In genomic region chr16:24281561-24281960, GRCm38 (mm10) we compare ENCODE assay signal across 9 mouse cellular contexts.
DNase-seq lines count a peak whose midpoint lies in the region; ATAC-seq and TF ChIP-seq lines count a peak whose summit lies in the region.
"Had no signal": no experiment of that assay in that cellular context is flagged by ENCODE, and none has a peak within 500 bp of the region (broad histone marks: within the 10 kb centered on the region; RNA-seq: fewer than 3 reads in every experiment).

No protein-coding gene starts in this region.

- no peak for DNase-seq in forebrain, embryonic 11.5 days (ENCODE audit: low spot score)
- peak; percentile 26 for DNase-seq in kidney, postnatal 0 days (ENCODE audit: low spot score)
- DNase-seq in kidney, postnatal 36 days: no peak
- no peak for DNase-seq in liver, postnatal 0 days
- no peak for DNase-seq in cerebellum, adult 8-10 months
- DNase-seq: liver had no signal

- H3K4me3 ChIP-seq in forebrain, embryonic 15.5 days: no peak overlapping the region
- H3K4me3 ChIP-seq in forebrain, embryonic 11.5 days (ENCODE audit: low read depth, low read length): no peak overlapping the region
- H3K4me3 ChIP-seq in kidney, postnatal 0 days (replicated peaks; ENCODE audit: low read depth, low read length): no peak overlapping the region
- no peak overlapping the region for H3K4me3 ChIP-seq in brown adipose tissue, adult 24 weeks (ENCODE audit: insufficient read depth, low read depth, low read length)
- no peak overlapping the region for H3K4me3 ChIP-seq in limb, embryonic 12.5 days (replicated peaks)
- H3K4me3 ChIP-seq in liver, postnatal 0 days (ENCODE audit: low read depth, low read length): no peak overlapping the region

- H3K4me2 ChIP-seq in forebrain, embryonic 15.5 days (replicated peaks): no peak overlapping the region
- H3K4me2 ChIP-seq in forebrain, embryonic 11.5 days (ENCODE audit: low read depth, low read length, severe bottlenecking): no peak overlapping the region
- H3K4me2 ChIP-seq in kidney, postnatal 0 days (ENCODE audit: low read length): no peak overlapping the region
- H3K4me2 ChIP-seq in limb, embryonic 12.5 days: no peak overlapping the region
- no peak overlapping the region for H3K4me2 ChIP-seq in liver, postnatal 0 days (ENCODE audit: low read depth, low read length)

- TF ChIP-seq CTCF in kidney, postnatal 0 days (IDR thresholded peaks at IDR 0.05; ENCODE audit: low read depth): no peak
- no peak for TF ChIP-seq CTCF in liver, postnatal 0 days (IDR thresholded peaks at IDR 0.05; ENCODE audit: low read depth)

- H3K27ac ChIP-seq in forebrain, embryonic 15.5 days (replicated peaks): 0 out of 2 replicates have a peak overlapping the region, but pooled peaks have one; percentile 7
- no peak overlapping the region for H3K27ac ChIP-seq in forebrain, embryonic 11.5 days (ENCODE audit: low read depth, low read length)
- no peak overlapping the region for H3K27ac ChIP-seq in kidney, postnatal 0 days
- H3K27ac ChIP-seq in brown adipose tissue, adult 24 weeks (replicated peaks; ENCODE audit: low read depth, low read length): peak overlapping the region; percentile 19; the same call in 1 of the 2 replicates
- H3K27ac ChIP-seq in limb, embryonic 12.5 days: peak overlapping the region; percentile 83
- no peak overlapping the region for H3K27ac ChIP-seq in liver, postnatal 0 days (ENCODE audit: low read depth)

- no peak for TF ChIP-seq EP300 in liver, postnatal 0 days (IDR thresholded peaks at IDR 0.05; ENCODE audit: low read depth)

- H3K27me3 ChIP-seq in forebrain, embryonic 15.5 days: no peaks in the 10 kb centered on the region
- no peaks in the 10 kb centered on the region for H3K27me3 ChIP-seq in forebrain, embryonic 11.5 days (ENCODE audit: control insufficient read depth, insufficient read depth, low read length)
- no peaks in the 10 kb centered on the region for H3K27me3 ChIP-seq in kidney, postnatal 0 days (ENCODE audit: insufficient read depth, low read length)
- no peaks in the 10 kb centered on the region for H3K27me3 ChIP-seq in limb, embryonic 12.5 days
- H3K27me3 ChIP-seq in liver, postnatal 0 days (ENCODE audit: insufficient read depth, low read length): no peaks in the 10 kb centered on the region

- H3K36me3 ChIP-seq in forebrain, embryonic 15.5 days: no peaks in the 10 kb centered on the region
- no peaks in the 10 kb centered on the region for H3K36me3 ChIP-seq in forebrain, embryonic 11.5 days (ENCODE audit: control insufficient read depth, insufficient read depth, low read length)
- no peaks in the 10 kb centered on the region for H3K36me3 ChIP-seq in kidney, postnatal 0 days (ENCODE audit: insufficient read depth, low read length)
- no peaks in the 10 kb centered on the region for H3K36me3 ChIP-seq in limb, embryonic 12.5 days
- no peaks in the 10 kb centered on the region for H3K36me3 ChIP-seq in liver, postnatal 0 days (replicated peaks; ENCODE audit: insufficient read depth, low read length)

- ATAC-seq in forebrain, embryonic 15.5 days (replicated peaks): no peak
- no peak for ATAC-seq in forebrain, embryonic 11.5 days (replicated peaks; ENCODE audit: low FRiP score)
- ATAC-seq in kidney, postnatal 0 days (replicated peaks; ENCODE audit: low FRiP score, low read depth): no peak
- no peak for ATAC-seq in limb, embryonic 12.5 days (ENCODE audit: insufficient number of reproducible peaks, insufficient read depth, low FRiP score, low TSS enrichment, low read depth)
- ATAC-seq in liver, postnatal 0 days: no peak

- WGBS in forebrain, embryonic 15.5 days: 68% methylated on average over 5 of the region's 5 CpGs
- 73% methylated on average over 5 of the region's 5 CpGs for WGBS in forebrain, embryonic 11.5 days
- WGBS in kidney, postnatal 0 days: 48% methylated on average over 5 of the region's 5 CpGs
- 82% methylated on average over 5 of the region's 5 CpGs for WGBS in limb, embryonic 12.5 days
- 76% methylated on average over 5 of the region's 5 CpGs for WGBS in liver, postnatal 0 days (ENCODE audit: insufficient replicate concordance)

- H3K9me3 ChIP-seq in forebrain, embryonic 15.5 days: no peaks in the 10 kb centered on the region
- H3K9me3 ChIP-seq in forebrain, embryonic 11.5 days (ENCODE audit: control insufficient read depth, low read length): no peaks in the 10 kb centered on the region
- H3K9me3 ChIP-seq in kidney, postnatal 0 days (replicated peaks; ENCODE audit: low read length): no peaks in the 10 kb centered on the region
- no peaks in the 10 kb centered on the region for H3K9me3 ChIP-seq in limb, embryonic 12.5 days
- H3K9me3 ChIP-seq in liver, postnatal 0 days (ENCODE audit: low read length): no peaks in the 10 kb centered on the region

- peaks cover 8% of the 10 kb centered on the region; the same call in 1 of the 2 replicates for H3K4me1 ChIP-seq in forebrain, embryonic 15.5 days
- no peaks in the 10 kb centered on the region; the same call in 1 of the 2 replicates for H3K4me1 ChIP-seq in forebrain, embryonic 11.5 days (replicated peaks; ENCODE audit: control insufficient read depth, insufficient read depth, low read length)
- peaks cover 4% of the 10 kb centered on the region; the same call in 1 of the 2 replicates for H3K4me1 ChIP-seq in kidney, postnatal 0 days (replicated peaks; ENCODE audit: insufficient read depth, low read length)
- H3K4me1 ChIP-seq in brown adipose tissue, adult 24 weeks (ENCODE audit: control insufficient read depth, insufficient read depth, insufficient read length, low read length): no peaks in the 10 kb centered on the region
- H3K4me1 ChIP-seq in limb, embryonic 12.5 days (replicated peaks): peaks cover 9% of the 10 kb centered on the region
- no peaks in the 10 kb centered on the region for H3K4me1 ChIP-seq in liver, postnatal 0 days (ENCODE audit: insufficient read depth)

- H3K9ac ChIP-seq in forebrain, embryonic 15.5 days (replicated peaks): no peak overlapping the region
- H3K9ac ChIP-seq in forebrain, embryonic 11.5 days (ENCODE audit: low read length): no peak overlapping the region
- H3K9ac ChIP-seq in kidney, postnatal 0 days (ENCODE audit: low read depth, low read length): no peak overlapping the region
- H3K9ac ChIP-seq in limb, embryonic 12.5 days (replicated peaks): no peak overlapping the region
- H3K9ac ChIP-seq in liver, postnatal 0 days (replicated peaks): no peak overlapping the region

Comparison
In these comparisons a context has a peak if more than half of its experiments do, and no peak if none do; other contexts are left out.
1. H3K27ac ChIP-seq: peak in forebrain, embryonic 15.5 days (single experiment), brown adipose tissue, adult 24 weeks (single experiment) and limb, embryonic 12.5 days (single experiment); none in forebrain, embryonic 11.5 days (single experiment), kidney, postnatal 0 days (single experiment) and liver, postnatal 0 days (single experiment).